Mouse (Mus musculus) CH12.LX (cell line): ENCODE data around the gene Scg5. TPM values are rescaled to one million over a fixed set of nuclear protein-coding genes. Genes with fewer than 3 reads are reported as not detected.

Source experiments
- DNase-seq: peaks from one replicate; pipeline ENCODE4 v3.0.0-alpha.2; 2013; ENCODE audit errors: extremely low read depth
- H3K27ac ChIP-seq: 2 replicates; pipeline ENCODE4 v1.5.1; 2012; ENCODE audit warnings: low read depth, mild to moderate bottlenecking, control low read depth, moderate library complexity; ENCODE audit not compliant: insufficient read depth
- H3K27me3 ChIP-seq: replicated peaks from 2 replicates; pipeline ENCODE3; 2012; ENCODE audit warnings: inconsistent platforms
- H3K36me3 ChIP-seq, 2 experiments: replicated peaks in 1 of 2; 2 replicates each; pipeline versions ENCODE3 to v1.6.1; 2012; ENCODE audit warnings: inconsistent platforms in 1 of 2, low read length in 1 of 2, mild to moderate bottlenecking in 1 of 2, mixed read lengths in 1 of 2, moderate library complexity in 1 of 2; ENCODE audit not compliant: control insufficient read depth in 1 of 2, insufficient read depth in 1 of 2
- H3K4me1 ChIP-seq, 2 experiments: 2 replicates each; pipeline ENCODE4 v1.6.1; 2012; ENCODE audit warnings: inconsistent platforms in 1 of 2, moderate library complexity in 1 of 2; ENCODE audit not compliant: insufficient read depth in 2 of 2, control insufficient read depth in 1 of 2
- H3K4me2 ChIP-seq: 2 replicates; pipeline ENCODE4 v1.6.1; 2012; ENCODE audit warnings: low read depth, mild to moderate bottlenecking, control low read depth; ENCODE audit not compliant: poor library complexity, insufficient read depth, severe bottlenecking
- H3K4me3 ChIP-seq, 3 experiments: fragments of 150-350 bp in 1 of 3; sonication (generic) in 1 of 3; replicated peaks in 1 of 3; 2 replicates each; pipeline versions ENCODE3 to v1.5.1; 2011 to 2012; ENCODE audit warnings: low read depth in 2 of 3, low read length in 2 of 3, mild to moderate bottlenecking in 2 of 3, moderate library complexity in 2 of 3, control low read depth in 1 of 3, improper control_type of control experiment in 1 of 3, inconsistent platforms in 1 of 3, mixed read lengths in 1 of 3; ENCODE audit not compliant: poor library complexity in 1 of 3
- H3K79me2 ChIP-seq: replicated peaks from 2 replicates; pipeline ENCODE4 v1.6.1; 2012; ENCODE audit warnings: mild to moderate bottlenecking, moderate library complexity; ENCODE audit not compliant: control insufficient read depth, poor library complexity, insufficient read depth, severe bottlenecking; ENCODE audit errors: extremely low read depth
- H3K9ac ChIP-seq: 2 replicates; pipeline ENCODE4 v1.6.1; 2012; ENCODE audit warnings: low read depth, mild to moderate bottlenecking, control low read depth, moderate library complexity; ENCODE audit not compliant: insufficient read depth
- H3K9me3 ChIP-seq: replicated peaks from 2 replicates; pipeline ENCODE3; 2012; ENCODE audit warnings: low read length, inconsistent platforms, mixed read lengths
- BHLHE40 ChIP-seq: IDR thresholded peaks from 2 replicates; pipeline ENCODE4 v1.6.1; 2011; ENCODE audit warnings: mild to moderate bottlenecking, low read depth, low read length, improper control_type of control experiment
- CHD1 ChIP-seq: IDR thresholded peaks from 2 replicates; pipeline ENCODE4 v1.6.1; 2012; ENCODE audit warnings: low read depth, low read length, improper control_type of control experiment, inconsistent platforms
- ELF1 ChIP-seq: IDR thresholded peaks from 2 replicates; pipeline ENCODE4 v1.6.1; 2014; ENCODE audit warnings: low read depth, mild to moderate bottlenecking, inconsistent platforms, low read length, improper control_type of control experiment
- EP300 ChIP-seq: IDR thresholded peaks from 2 replicates; pipeline ENCODE4 v1.6.1; 2011; ENCODE audit warnings: low read length, improper control_type of control experiment
- GABPA ChIP-seq: IDR thresholded peaks from 2 replicates; pipeline ENCODE4 v1.6.1; 2012; ENCODE audit warnings: low read depth, low read length, improper control_type of control experiment, inconsistent platforms; ENCODE audit not compliant: insufficient replicate concordance
- IRF4 ChIP-seq: IDR thresholded peaks from 2 replicates; pipeline ENCODE4 v1.6.1; 2014; ENCODE audit warnings: low read depth, mild to moderate bottlenecking, inconsistent platforms, low read length, improper control_type of control experiment
- JUND ChIP-seq: conservative IDR thresholded peaks from 2 replicates; pipeline ENCODE4 v1.6.1; 2011; ENCODE audit warnings: low read depth, low read length, improper control_type of control experiment
- KAT2A ChIP-seq: IDR thresholded peaks from 2 replicates; pipeline ENCODE4 v1.6.1; 2012; ENCODE audit warnings: low read length, improper control_type of control experiment, inconsistent platforms; ENCODE audit not compliant: insufficient replicate concordance
- MAFK ChIP-seq: IDR thresholded peaks from 2 replicates; pipeline ENCODE4 v1.6.1; 2011; ENCODE audit warnings: low read length, improper control_type of control experiment; ENCODE audit not compliant: insufficient replicate concordance
- MAZ ChIP-seq: IDR thresholded peaks from 2 replicates; pipeline ENCODE4 v1.6.1; 2012; ENCODE audit warnings: low read depth, mild to moderate bottlenecking, inconsistent platforms, low read length, improper control_type of control experiment, moderate library complexity
- MEF2A ChIP-seq: IDR thresholded peaks from 2 replicates; pipeline ENCODE4 v1.6.1; 2014; ENCODE audit warnings: low read depth, mild to moderate bottlenecking, inconsistent platforms, low read length, improper control_type of control experiment, borderline replicate concordance
- NRF1 ChIP-seq: IDR thresholded peaks from 2 replicates; pipeline ENCODE4 v1.6.1; 2014; ENCODE audit warnings: low read depth, mild to moderate bottlenecking, inconsistent platforms, low read length, improper control_type of control experiment, moderate library complexity
- PAX5 ChIP-seq: IDR thresholded peaks from 2 replicates; pipeline ENCODE4 v1.6.1; 2012; ENCODE audit warnings: low read length, inconsistent platforms, mixed read lengths
- POLR2A ChIP-seq: IDR thresholded peaks from 2 replicates; pipeline ENCODE4 v1.6.1; 2011; ENCODE audit warnings: low read depth, mild to moderate bottlenecking, improper control_type of control experiment, low read length
- POLR2AphosphoS2 ChIP-seq: IDR thresholded peaks from 2 replicates; pipeline ENCODE4 v1.6.1; 2011; ENCODE audit warnings: low read depth, low read length, improper control_type of control experiment
- RAD21 ChIP-seq: IDR thresholded peaks from 2 replicates; pipeline ENCODE4 v1.6.1; 2011; ENCODE audit warnings: low read depth, mild to moderate bottlenecking, low read length, improper control_type of control experiment, moderate library complexity
- RCOR1 ChIP-seq: conservative IDR thresholded peaks from 2 replicates; pipeline ENCODE4 v1.6.1; 2012; ENCODE audit warnings: low read depth, mild to moderate bottlenecking, inconsistent platforms, low read length, improper control_type of control experiment
- SIN3A ChIP-seq: IDR thresholded peaks from 2 replicates; pipeline ENCODE4 v1.6.1; 2012; ENCODE audit warnings: low read length, improper control_type of control experiment, inconsistent platforms
- SMC3 ChIP-seq: IDR thresholded peaks from 2 replicates; pipeline ENCODE4 v1.6.1; 2011; ENCODE audit warnings: low read depth, low read length, improper control_type of control experiment
- UBTF ChIP-seq: IDR thresholded peaks from 2 replicates; pipeline ENCODE4 v1.6.1; 2012; ENCODE audit warnings: low read depth, mild to moderate bottlenecking, inconsistent platforms, low read length, improper control_type of control experiment, moderate library complexity
- USF1 ChIP-seq: IDR thresholded peaks from 2 replicates; pipeline ENCODE4 v1.6.1; 2014; ENCODE audit warnings: low read depth, mild to moderate bottlenecking, inconsistent platforms, low read length, improper control_type of control experiment
- USF2 ChIP-seq: conservative IDR thresholded peaks from 2 replicates; pipeline ENCODE4 v1.6.1; 2011; ENCODE audit warnings: low read depth, low read length, improper control_type of control experiment
- ZC3H11A ChIP-seq: IDR thresholded peaks from 2 replicates; pipeline ENCODE4 v1.6.1; 2012; ENCODE audit warnings: low read depth, mild to moderate bottlenecking, inconsistent platforms, low read length, improper control_type of control experiment
- ZKSCAN1 ChIP-seq: IDR thresholded peaks from 2 replicates; pipeline ENCODE4 v1.6.1; 2012; ENCODE audit warnings: low read depth, inconsistent platforms, low read length, improper control_type of control experiment, borderline replicate concordance
- ZNF384 ChIP-seq: IDR thresholded peaks from 2 replicates; pipeline ENCODE4 v1.6.1; 2012; ENCODE audit warnings: low read depth, low read length, improper control_type of control experiment, inconsistent platforms
- dilution Hi-C: fragments of 300-500 bp; cut with MboI; formaldehyde crosslinking; loops from 2 replicates; pipeline ENCODE4 v1.14.3; 2020; ENCODE audit warnings: low sequenced_read_pairs; ENCODE audit not compliant: extremely low pct_unique_long_range_greater_than_20kb, extremely low pct_ligation_motif_present
- in situ Hi-C: fragments of 300-500 bp; cut with MboI; formaldehyde crosslinking; loops from 3 replicates; pipeline ENCODE4 v1.14.3; 2019; ENCODE audit warnings: low sequenced_read_pairs, low pct_ligation_motif_present, low pct_unique_long_range_greater_than_20kb, mixed read lengths
- polyA plus RNA-seq: library from polyadenylated mRNA; unstranded; fragments of >175 nt; gene quantifications from 2 replicates; pipeline ENCODE4 v1.2.1, GENCODE M21; 2012; ENCODE audit warnings: low read depth; ENCODE audit not compliant: insufficient read length
- total RNA-seq, 2 experiments: library from RNA; depleted of rRNA; stranded (reverse); fragments of 300-350 nt in 1 of 2; fragments of >200 nt in 1 of 2; gene quantifications; 2 replicates each; pipeline ENCODE4 v1.2.3; 2012 to 2014

Gene Scg5
- total and polyA plus RNA-seq, 3 experiments, result not detected

GRCm38 (mm10) chr2:113787882-113788281 is 41.0 kb downstream of the Scg5 start:
- dilution Hi-C loops, result no loop called here

GRCm38 (mm10) chr2:113784851-113785250 is 44.1 kb downstream of the Scg5 start:
- Histone ChIP-seq H3K4me3 (no peak overlapping the region), H3K27me3 (no peaks in the 10 kb centered on the region), H3K27ac (no peak overlapping the region), H3K79me2 (no peaks in the 10 kb centered on the region), H3K36me3 (no peaks in the 10 kb centered on the region), H3K4me1 (peaks cover 10 to 23% of the 10 kb centered on the region in 2 experiments; a peak in 3 of 4 replicates), H3K9me3 (no peaks in the 10 kb centered on the region)
- in situ Hi-C loops, result no loop called here
- DNase-seq, result no peak
- dilution Hi-C loops, result no loop called here
- TF ChIP-seq USF2, result no peak
- no peak for TF ChIP-seq GABPA
- TF ChIP-seq RCOR1, result no peak
- no peak for TF ChIP-seq ZC3H11A
- TF ChIP-seq NRF1, result no peak
- no peak for TF ChIP-seq MAZ
- TF ChIP-seq EP300, result no peak
- no peak for TF ChIP-seq BHLHE40
- no peak for TF ChIP-seq PAX5
- no peak for TF ChIP-seq ELF1
- no peak for TF ChIP-seq JUND
- no peak for TF ChIP-seq MAFK
- TF ChIP-seq, all 38 proteins: peak for 0
- H3K4me2 ChIP-seq, result no peak overlapping the region
- H3K9ac ChIP-seq, result no peak overlapping the region

More at GRCm38 (mm10) chr2:113787882-113788281, 41.0 kb downstream of the Scg5 start:
- H3K4me2 ChIP-seq, result no peak overlapping the region
- no peak for DNase-seq
- H3K4me1 ChIP-seq, result peaks cover 2 to 3% of the 10 kb centered on the region in 2 experiments; a peak in 1 of 4 replicates
- H3K27me3 ChIP-seq, result no peaks in the 10 kb centered on the region
- H3K9ac ChIP-seq, result no peak overlapping the region
- in situ Hi-C loops, result no loop called here
- no peak overlapping the region for H3K4me3 ChIP-seq
- no peaks in the 10 kb centered on the region for H3K79me2 ChIP-seq
- H3K27ac ChIP-seq, result no peak overlapping the region
- H3K9me3 ChIP-seq, result no peaks in the 10 kb centered on the region
- no peaks in the 10 kb centered on the region for H3K36me3 ChIP-seq
- TF ChIP-seq ELF1 (no peak), RAD21 (no peak), ZNF384 (no peak), PAX5 (no peak), KAT2A (no peak), JUND (no peak), CHD1 (no peak), RCOR1 (no peak), SIN3A (no peak), ZKSCAN1 (no peak), UBTF (no peak), USF2 (no peak), IRF4 (no peak), POLR2A (no peak), MEF2A (no peak), SMC3 (no peak), USF1 (no peak), POLR2AphosphoS2 (no peak), ZC3H11A (no peak)
